Mouse (Mus musculus) thymus, adult 2 months (tissue): ENCODE results near the gene Hist1h4f. TPM values are rescaled to one million over a fixed set of nuclear protein-coding genes. Genes with fewer than 3 reads are reported as not detected.

Experiments
- DNase-seq: peaks from one replicate; pipeline ENCODE4 v3.0.0; 2021
- H3K27ac ChIP-seq: fragments of 200-500 bp; 2 replicates; pipeline ENCODE4 v1.5.1; 2012; ENCODE audit warnings: low read length, control low read depth; ENCODE audit not compliant: control insufficient read depth, insufficient read depth
- H3K27me3 ChIP-seq: fragments of 200-500 bp; 2 replicates; pipeline ENCODE4 v1.6.1; 2012; ENCODE audit warnings: mild to moderate bottlenecking, low read length, moderate library complexity, mixed read lengths; ENCODE audit not compliant: control insufficient read depth, insufficient read depth
- H3K36me3 ChIP-seq: fragments of 200-500 bp; 2 replicates; pipeline ENCODE4 v1.6.1; 2012; ENCODE audit warnings: mild to moderate bottlenecking, low read length, moderate library complexity; ENCODE audit not compliant: control insufficient read depth, insufficient read depth
- H3K4me1 ChIP-seq: fragments of 200-500 bp; replicated peaks from 2 replicates; pipeline ENCODE4 v1.6.1; 2012; ENCODE audit warnings: low read length; ENCODE audit not compliant: control insufficient read depth, insufficient read depth
- H3K4me3 ChIP-seq: fragments of 200-500 bp; 2 replicates; pipeline ENCODE4 v1.5.1; 2012; ENCODE audit warnings: mild to moderate bottlenecking, low read length, control low read depth, moderate library complexity; ENCODE audit not compliant: control insufficient read depth, insufficient read depth
- CTCF ChIP-seq: fragments of 200-500 bp; IDR thresholded peaks from 2 replicates; pipeline ENCODE4 v1.5.1; 2012; ENCODE audit warnings: mild to moderate bottlenecking, control low read depth, low read length, moderate library complexity, borderline replicate concordance; ENCODE audit not compliant: control insufficient read depth, poor library complexity, insufficient read depth; ENCODE audit errors: extremely low read depth
- POLR2A ChIP-seq: fragments of 200-500 bp; IDR thresholded peaks from 2 replicates; pipeline ENCODE4 v1.6.1; 2012; ENCODE audit warnings: mild to moderate bottlenecking, low read length, control low read depth, moderate library complexity; ENCODE audit not compliant: control insufficient read depth, poor library complexity, insufficient read depth; ENCODE audit errors: extremely low read depth
- WGBS: fragments of 180-500 bp; shearing (Covaris S2); methylation state at CpG from one replicate; pipeline ENCODE4 v1.1.7; 2018; 5-methylcytosine and 5-hydroxymethylcytosine counted together
- polyA plus RNA-seq: library from polyadenylated mRNA; depleted of rRNA; stranded (reverse); fragments of >200 nt; gene quantifications from 2 replicates; pipeline ENCODE4 v1.2.3, GENCODE M21; 2012

Gene Hist1h4f
- polyA plus RNA-seq, 1 experiment: 208 TPM

DNA sequence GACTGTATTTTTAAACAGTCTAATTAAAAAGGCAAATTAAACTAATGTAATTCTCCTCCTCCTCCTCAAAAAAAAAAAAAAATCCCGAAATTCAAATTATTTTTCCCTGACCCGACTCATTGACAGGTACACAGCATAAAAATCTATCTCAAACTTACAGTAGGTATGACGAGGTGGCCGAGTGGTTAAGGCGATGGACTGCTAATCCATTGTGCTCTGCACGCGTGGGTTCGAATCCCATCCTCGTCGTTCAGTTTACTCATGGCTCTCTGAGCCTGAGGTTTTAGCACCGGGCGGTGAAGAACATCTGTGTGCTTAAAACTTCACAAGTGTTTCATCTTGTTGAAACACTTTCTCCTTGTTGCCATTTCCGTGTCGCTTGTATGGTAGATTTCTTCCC, 29.7 kb downstream of the Hist1h4f start:
- TF ChIP-seq POLR2A (no peak), CTCF (no peak)
- Histone ChIP-seq H3K4me3 (no peak overlapping the region), H3K27me3 (no peaks in the 10 kb centered on the region), H3K36me3 (no peaks in the 10 kb centered on the region), H3K4me1 (peaks cover 2% of the 10 kb centered on the region), H3K27ac (no peak overlapping the region)
- peak; percentile 88 for DNase-seq
- whole genome bisulfite sequencing: 2% methylated on average over 14 of the region's 14 CpGs

DNA sequence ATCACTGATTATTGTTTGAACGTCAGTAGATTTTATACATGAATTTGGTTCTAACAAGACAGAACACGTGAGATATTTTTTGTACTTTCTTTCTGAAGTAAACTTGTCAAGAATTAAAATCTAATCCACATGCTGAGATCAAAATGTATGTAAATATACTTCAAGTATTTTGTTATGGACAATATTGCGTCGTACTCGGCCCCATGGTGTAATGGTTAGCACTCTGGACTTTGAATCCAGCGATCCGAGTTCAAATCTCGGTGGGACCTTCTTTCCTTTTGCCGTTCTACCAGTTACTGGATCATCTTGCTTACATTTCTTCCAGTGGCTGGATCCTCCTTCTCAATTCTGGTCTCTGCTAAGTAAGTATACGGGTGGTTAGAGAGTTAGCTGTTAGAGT, 32.0 kb downstream of the Hist1h4f start:
- no peak overlapping the region for H3K4me3 ChIP-seq
- no peak for TF ChIP-seq CTCF
- TF ChIP-seq POLR2A: no peak
- peaks cover 2% of the 10 kb centered on the region for H3K4me1 ChIP-seq
- H3K27me3 ChIP-seq: no peaks in the 10 kb centered on the region
- no peaks in the 10 kb centered on the region for H3K36me3 ChIP-seq
- peak; percentile 75 for DNase-seq
- no peak overlapping the region for H3K27ac ChIP-seq
- 2% methylated on average over 10 of the region's 10 CpGs for WGBS

DNA sequence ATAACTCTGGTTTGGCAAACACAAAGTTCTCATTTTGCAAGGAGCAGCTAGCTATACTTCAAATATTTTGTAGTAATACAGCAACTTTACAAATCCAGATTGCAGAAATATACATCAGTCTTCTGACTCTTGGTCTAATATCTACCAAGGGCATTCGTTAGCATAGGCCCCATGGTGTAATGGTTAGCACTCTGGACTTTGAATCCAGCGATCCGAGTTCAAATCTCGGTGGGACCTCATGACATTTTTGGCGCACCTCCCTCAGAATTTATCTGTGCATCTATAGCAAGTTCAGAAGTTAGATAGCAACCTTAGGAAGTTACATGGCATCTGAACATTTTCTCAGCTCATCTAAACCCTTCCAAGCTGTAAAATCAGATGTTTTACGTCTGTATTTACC, 32.6 kb downstream of the Hist1h4f start:
- 0% methylated on average over 6 of the region's 6 CpGs for WGBS
- peak; percentile 83 for DNase-seq
- Histone ChIP-seq H3K4me3 (no peak overlapping the region), H3K36me3 (no peaks in the 10 kb centered on the region), H3K4me1 (peaks cover 2% of the 10 kb centered on the region), H3K27ac (no peak overlapping the region), H3K27me3 (no peaks in the 10 kb centered on the region)
- TF ChIP-seq CTCF: no peak
- TF ChIP-seq POLR2A: no peak

DNA sequence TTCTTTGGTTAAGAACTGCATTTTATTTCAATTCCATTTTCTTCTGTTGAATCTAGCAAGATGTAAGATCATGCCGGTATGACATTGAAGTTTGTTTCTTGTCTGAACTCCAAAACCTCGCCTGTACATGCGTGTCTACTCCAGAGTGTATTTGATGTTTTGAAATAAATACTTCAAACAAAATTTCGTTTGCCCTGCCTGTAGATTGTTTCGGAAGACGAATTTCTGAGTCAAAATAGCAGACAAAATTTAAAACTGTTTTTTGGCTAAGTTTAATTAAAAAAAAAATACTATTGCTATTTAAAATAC, 33.2 kb downstream of the Hist1h4f start:
- under 1% methylated on average over 6 of the region's 6 CpGs for WGBS
- DNase-seq: no peak
- TF ChIP-seq CTCF (no peak), POLR2A (no peak)
- Histone ChIP-seq H3K4me1 (peaks cover 2% of the 10 kb centered on the region), H3K4me3 (no peak overlapping the region), H3K36me3 (no peaks in the 10 kb centered on the region), H3K27ac (no peak overlapping the region), H3K27me3 (no peaks in the 10 kb centered on the region)

DNA sequence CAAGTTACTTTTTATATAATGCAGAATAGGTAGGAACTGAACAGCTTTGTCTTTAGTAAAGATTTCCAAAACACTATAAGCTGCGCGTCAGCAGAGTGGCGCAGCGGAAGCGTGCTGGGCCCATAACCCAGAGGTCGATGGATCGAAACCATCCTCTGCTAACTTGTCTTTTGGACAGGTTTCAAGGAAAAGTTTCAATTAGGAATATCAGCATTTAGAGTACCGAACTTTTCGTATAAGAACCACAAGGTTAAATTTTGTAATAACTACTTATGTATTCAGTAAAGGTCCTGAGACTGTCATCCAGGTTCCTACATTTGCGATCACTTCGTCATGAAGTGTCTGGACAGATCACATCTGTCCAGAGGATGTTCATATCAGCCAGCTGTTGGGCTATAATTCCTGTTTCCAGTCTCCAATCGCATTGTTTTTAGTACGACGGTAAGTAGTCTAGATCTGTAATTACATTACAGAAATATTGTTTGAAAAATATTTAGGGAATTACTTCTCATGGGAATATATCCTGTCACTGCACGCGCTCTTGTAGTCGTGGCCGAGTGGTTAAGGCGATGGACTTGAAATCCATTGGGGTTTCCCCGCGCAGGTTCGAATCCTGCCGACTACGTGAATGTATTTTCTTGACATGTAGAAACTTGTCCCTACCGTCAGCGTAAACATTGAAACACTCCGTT, 33.7 kb downstream of the Hist1h4f start:
- TF ChIP-seq POLR2A (no peak), CTCF (no peak)
- Histone ChIP-seq H3K27ac (no peak overlapping the region; the same call in 1 of the 2 replicates), H3K4me1 (peaks cover 2% of the 10 kb centered on the region), H3K4me3 (peak overlapping the region; percentile 60), H3K36me3 (no peaks in the 10 kb centered on the region), H3K27me3 (no peaks in the 10 kb centered on the region)
- peak; percentile 90 for DNase-seq
- WGBS: under 1% methylated on average over 27 of the region's 27 CpGs

DNA sequence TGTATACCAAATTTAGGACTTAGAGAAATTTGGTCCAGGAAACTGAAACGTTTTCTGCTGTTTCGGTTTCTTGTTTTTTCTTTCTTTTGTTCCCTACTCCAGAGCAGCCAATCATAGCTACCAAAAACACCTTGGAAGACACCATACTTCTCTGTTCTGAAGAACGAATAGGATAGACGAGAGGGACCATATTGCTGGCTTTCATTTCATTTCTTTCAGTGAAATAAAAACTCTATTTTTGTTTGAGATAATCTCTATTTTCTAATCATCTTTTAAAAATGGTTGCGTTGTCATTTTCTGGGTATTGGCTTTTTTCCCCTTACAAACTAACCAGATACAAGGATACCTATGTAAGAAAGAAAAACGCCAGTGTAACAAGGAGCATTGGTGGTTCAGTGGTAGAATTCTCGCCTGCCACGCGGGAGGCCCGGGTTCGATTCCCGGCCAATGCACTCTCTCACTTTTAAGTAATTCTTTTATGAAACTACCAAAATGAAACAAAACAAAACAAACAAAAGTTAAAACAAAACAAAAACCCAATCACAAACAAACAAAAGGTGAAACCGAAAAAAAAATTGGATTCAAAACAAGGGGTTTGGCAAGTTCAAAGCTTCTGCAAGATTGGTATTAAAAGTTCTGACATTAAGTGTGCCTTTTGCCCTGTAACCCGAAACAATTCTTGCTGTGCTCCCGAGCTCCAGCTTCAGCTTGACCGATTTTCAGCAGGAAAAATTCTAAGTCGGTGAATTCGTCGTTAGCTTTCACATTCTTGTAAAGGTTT, 34.4 kb downstream of the Hist1h4f start:
- H3K27me3 ChIP-seq: no peaks in the 10 kb centered on the region
- under 1% methylated on average over 19 of the region's 19 CpGs for WGBS

More for the DNA sequence above, 34.4 kb downstream of the Hist1h4f start:
- Histone ChIP-seq H3K4me1 (peaks cover 2% of the 10 kb centered on the region), H3K36me3 (no peaks in the 10 kb centered on the region), H3K4me3 (peak overlapping the region; percentile 60), H3K27ac (no peak overlapping the region; the same call in 1 of the 2 replicates)
- DNase-seq: peak; percentile 78
- TF ChIP-seq POLR2A: no peak
- TF ChIP-seq CTCF: no peak
